Mouse (Mus musculus): ENCODE measurements at regions not wholly inside any gene's neighbourhood (a gene's known extent, or its start where the extent isn't known, plus 50 kb on each side); places are given as distances from the start of the nearest gene placed in this dataset.

GRCm38 (mm10) chr13:103452837-103453236, 118.5 kb upstream of the Mast4 start:
- Histone ChIP-seq H3K4me1 (replicated peaks) (no peaks in the 10 kb centered on the region), H3K9me3 (no peaks in the 10 kb centered on the region), H3K4me3 (no peak overlapping the region), H3K9ac (no peak overlapping the region), H3K27me3 (no peaks in the 10 kb centered on the region), H3K27ac (replicated peaks) (no peak overlapping the region), H3K4me2 (no peak overlapping the region), H3K36me3 (no peaks in the 10 kb centered on the region)
- no peak for ATAC-seq (ENCODE audit: low read depth)
- WGBS: 74% methylated on average over 4 of the region's 4 CpGs

- Histone ChIP-seq H3K9me3 (no peaks in the 10 kb centered on the region), H3K27me3 (no peaks in the 10 kb centered on the region), H3K4me1 (replicated peaks) (no peaks in the 10 kb centered on the region), H3K27ac (replicated peaks) (no peak overlapping the region), H3K4me3 (no peak overlapping the region), H3K9ac (no peak overlapping the region), H3K36me3 (no peaks in the 10 kb centered on the region), H3K4me2 (no peak overlapping the region)
- WGBS: 86% methylated on average over 3 of the region's 3 CpGs
- ATAC-seq (ENCODE audit: low read depth): no peak
Observed at GRCm38 (mm10) chr13:103430589-103430988, 96.3 kb upstream of the Mast4 start.

- Histone ChIP-seq H3K4me3 (no peak overlapping the region), H3K27me3 (no peaks in the 10 kb centered on the region), H3K9me3 (no peaks in the 10 kb centered on the region), H3K36me3 (no peaks in the 10 kb centered on the region), H3K4me2 (no peak overlapping the region), H3K27ac (replicated peaks) (no peak overlapping the region), H3K9ac (no peak overlapping the region), H3K4me1 (replicated peaks) (no peaks in the 10 kb centered on the region)
- no peak for ATAC-seq (ENCODE audit: low read depth)
- 80% methylated on average over 7 of the region's 7 CpGs for WGBS
Observed at GRCm38 (mm10) chr13:103424011-103424410, 89.7 kb upstream of the Mast4 start.

- no peaks in the 10 kb centered on the region for H3K27me3 ChIP-seq
- H3K36me3 ChIP-seq: no peaks in the 10 kb centered on the region
- no peak overlapping the region for H3K4me2 ChIP-seq
- 84% methylated on average over 8 of the region's 8 CpGs for WGBS
- no peak overlapping the region for H3K4me3 ChIP-seq
- no peaks in the 10 kb centered on the region for H3K9me3 ChIP-seq
- ATAC-seq (ENCODE audit: low read depth): no peak
- H3K9ac ChIP-seq: no peak overlapping the region
- H3K27ac ChIP-seq (replicated peaks): no peak overlapping the region
- H3K4me1 ChIP-seq (replicated peaks): no peaks in the 10 kb centered on the region
Observed at GRCm38 (mm10) chr13:103423417-103423816, 89.1 kb upstream of the Mast4 start.

- 92% methylated on average over 8 of the region's 8 CpGs for WGBS
- Histone ChIP-seq H3K36me3 (no peaks in the 10 kb centered on the region), H3K27ac (replicated peaks) (no peak overlapping the region), H3K9ac (no peak overlapping the region), H3K27me3 (no peaks in the 10 kb centered on the region), H3K9me3 (no peaks in the 10 kb centered on the region), H3K4me3 (no peak overlapping the region), H3K4me2 (no peak overlapping the region), H3K4me1 (replicated peaks) (no peaks in the 10 kb centered on the region)
- no peak for ATAC-seq (ENCODE audit: low read depth)
Observed at GRCm38 (mm10) chr13:103422997-103423396, 88.7 kb upstream of the Mast4 start.

GRCm38 (mm10) chr13:103419146-103419545, 84.8 kb upstream of the Mast4 start:
- no peaks in the 10 kb centered on the region for H3K36me3 ChIP-seq
- H3K4me1 ChIP-seq (replicated peaks): no peaks in the 10 kb centered on the region
- H3K27ac ChIP-seq (replicated peaks): no peak overlapping the region
- H3K9me3 ChIP-seq: no peaks in the 10 kb centered on the region
- 89% methylated on average over 3 of the region's 3 CpGs for WGBS
- no peaks in the 10 kb centered on the region for H3K27me3 ChIP-seq
- H3K4me2 ChIP-seq: no peak overlapping the region
- no peak for ATAC-seq (ENCODE audit: low read depth)
- H3K9ac ChIP-seq: no peak overlapping the region
- H3K4me3 ChIP-seq: no peak overlapping the region

GRCm38 (mm10) chr13:103417256-103417655, 83.0 kb upstream of the Mast4 start:
- H3K27ac ChIP-seq (replicated peaks): no peak overlapping the region
- H3K4me1 ChIP-seq (replicated peaks): no peaks in the 10 kb centered on the region
- no peaks in the 10 kb centered on the region for H3K9me3 ChIP-seq
- ATAC-seq (ENCODE audit: low read depth): no peak
- H3K27me3 ChIP-seq: no peaks in the 10 kb centered on the region
- no peak overlapping the region for H3K4me2 ChIP-seq
- no peaks in the 10 kb centered on the region for H3K36me3 ChIP-seq
- H3K4me3 ChIP-seq: no peak overlapping the region
- WGBS: 91% methylated on average over 5 of the region's 5 CpGs
- H3K9ac ChIP-seq: no peak overlapping the region

- 61% methylated on average over 4 of the region's 4 CpGs for WGBS
- ATAC-seq (ENCODE audit: low read depth): no peak
- no peak overlapping the region for H3K4me3 ChIP-seq
- H3K9me3 ChIP-seq: no peaks in the 10 kb centered on the region
- H3K27me3 ChIP-seq: no peaks in the 10 kb centered on the region
- H3K4me2 ChIP-seq: no peak overlapping the region
- no peak overlapping the region for H3K9ac ChIP-seq
- no peak overlapping the region for H3K27ac ChIP-seq (replicated peaks)
- H3K36me3 ChIP-seq: no peaks in the 10 kb centered on the region
- H3K4me1 ChIP-seq (replicated peaks): no peaks in the 10 kb centered on the region
Observed at GRCm38 (mm10) chr13:103415335-103415734, 81.0 kb upstream of the Mast4 start.

- no peaks in the 10 kb centered on the region for H3K27me3 ChIP-seq
- no peak overlapping the region for H3K4me2 ChIP-seq
- no peak for ATAC-seq (ENCODE audit: low read depth)
- H3K4me1 ChIP-seq (replicated peaks): no peaks in the 10 kb centered on the region
- H3K9ac ChIP-seq: no peak overlapping the region
- no peak overlapping the region for H3K27ac ChIP-seq (replicated peaks)
- H3K9me3 ChIP-seq: no peaks in the 10 kb centered on the region
- 92% methylated on average over 2 of the region's 2 CpGs for WGBS
- no peak overlapping the region for H3K4me3 ChIP-seq
- H3K36me3 ChIP-seq: no peaks in the 10 kb centered on the region
Observed at GRCm38 (mm10) chr13:103412566-103412965, 78.3 kb upstream of the Mast4 start.

- ATAC-seq (ENCODE audit: low read depth): no peak
Observed at GRCm38 (mm10) chr13:103409286-103409685, 75.0 kb upstream of the Mast4 start.

GRCm38 (mm10) chr13:103396526-103397020, 62.3 kb upstream of the Mast4 start:
- 96% methylated on average over 2 of the region's 2 CpGs for WGBS
- H3K4me1 ChIP-seq (replicated peaks): no peaks in the 10 kb centered on the region
- H3K4me3 ChIP-seq: no peak overlapping the region
- no peaks in the 10 kb centered on the region for H3K27me3 ChIP-seq
- H3K9me3 ChIP-seq: no peaks in the 10 kb centered on the region
- no peak overlapping the region for H3K4me2 ChIP-seq
- H3K36me3 ChIP-seq: no peaks in the 10 kb centered on the region
- H3K9ac ChIP-seq: no peak overlapping the region
- no peak overlapping the region for H3K27ac ChIP-seq (replicated peaks)
- no peak for ATAC-seq (ENCODE audit: low read depth)

More at GRCm38 (mm10) chr13:103409286-103409685, 75.0 kb upstream of the Mast4 start:
- Histone ChIP-seq H3K27ac (replicated peaks) (no peak overlapping the region), H3K9ac (no peak overlapping the region), H3K9me3 (no peaks in the 10 kb centered on the region), H3K4me2 (no peak overlapping the region), H3K27me3 (no peaks in the 10 kb centered on the region), H3K4me3 (no peak overlapping the region), H3K4me1 (replicated peaks) (no peaks in the 10 kb centered on the region), H3K36me3 (no peaks in the 10 kb centered on the region)
- WGBS: 85% methylated on average over 7 of the region's 7 CpGs

- Histone ChIP-seq H3K4me2 (no peak overlapping the region), H3K27me3 (no peaks in the 10 kb centered on the region), H3K27ac (replicated peaks) (no peak overlapping the region), H3K36me3 (no peaks in the 10 kb centered on the region), H3K9me3 (no peaks in the 10 kb centered on the region), H3K9ac (no peak overlapping the region), H3K4me1 (replicated peaks) (no peaks in the 10 kb centered on the region), H3K4me3 (no peak overlapping the region)
- WGBS: 95% methylated on average over 9 of the region's 9 CpGs
- no peak for ATAC-seq (ENCODE audit: low read depth)
Observed at GRCm38 (mm10) chr13:103396099-103396498, 61.8 kb upstream of the Mast4 start.

- Histone ChIP-seq H3K4me1 (replicated peaks) (no peaks in the 10 kb centered on the region), H3K9me3 (no peaks in the 10 kb centered on the region), H3K9ac (no peak overlapping the region), H3K4me2 (no peak overlapping the region), H3K27ac (replicated peaks) (no peak overlapping the region), H3K36me3 (no peaks in the 10 kb centered on the region), H3K4me3 (no peak overlapping the region), H3K27me3 (no peaks in the 10 kb centered on the region)
- 59% methylated on average over 3 of the region's 3 CpGs for WGBS
- ATAC-seq (ENCODE audit: low read depth): no peak
Observed at GRCm38 (mm10) chr13:103392581-103392980, 58.3 kb upstream of the Mast4 start.
